Mouse (Mus musculus) bone marrow, adult 2 months (tissue): ENCODE data around the gene Fam102a. TPM values are rescaled to one million over a fixed set of nuclear protein-coding genes. Genes with fewer than 3 reads are reported as not detected.

Experiments
- H3K27ac ChIP-seq: fragments of 200-500 bp; 2 replicates; pipeline ENCODE4 v1.5.1; 2012; ENCODE audit warnings: low read depth, mild to moderate bottlenecking, control low read depth, inconsistent platforms, low read length; ENCODE audit not compliant: control insufficient read depth, poor library complexity, insufficient read depth
- H3K4me1 ChIP-seq: fragments of 200-500 bp; 2 replicates; pipeline ENCODE4 v1.6.1; 2011; ENCODE audit warnings: low read length; ENCODE audit not compliant: control insufficient read depth, insufficient read depth
- H3K4me3 ChIP-seq: fragments of 200-500 bp; replicated peaks from 2 replicates; pipeline ENCODE3; 2011; ENCODE audit warnings: mild to moderate bottlenecking, low read depth, low read length, control low read depth; ENCODE audit not compliant: control insufficient read depth
- CTCF ChIP-seq: fragments of 200-500 bp; IDR thresholded peaks from 2 replicates; pipeline ENCODE4 v1.5.1; 2011; ENCODE audit warnings: low read length, control low read depth; ENCODE audit not compliant: control insufficient read depth, insufficient read depth
- POLR2A ChIP-seq: fragments of 200-500 bp; IDR thresholded peaks from 2 replicates; pipeline ENCODE4 v1.6.1; 2011; ENCODE audit warnings: low read depth, mild to moderate bottlenecking, control low read depth, low read length, borderline replicate concordance; ENCODE audit not compliant: control insufficient read depth
- WGBS: fragments of 180-500 bp; shearing (Covaris S2); methylation state at CpG from one replicate; pipeline ENCODE4 v1.1.7; 2018; 5-methylcytosine and 5-hydroxymethylcytosine counted together
- polyA plus RNA-seq: library from polyadenylated mRNA; stranded (reverse); fragments of >200 nt; gene quantifications from 2 replicates; pipeline ENCODE4 v1.2.4, GENCODE M21; 2011; ENCODE audit warnings: low replicate concordance; ENCODE audit not compliant: missing spikeins, insufficient read depth, insufficient read length

Fam102a gene
- polyA plus RNA-seq, 1 experiment, result 5.4 TPM

DNA sequence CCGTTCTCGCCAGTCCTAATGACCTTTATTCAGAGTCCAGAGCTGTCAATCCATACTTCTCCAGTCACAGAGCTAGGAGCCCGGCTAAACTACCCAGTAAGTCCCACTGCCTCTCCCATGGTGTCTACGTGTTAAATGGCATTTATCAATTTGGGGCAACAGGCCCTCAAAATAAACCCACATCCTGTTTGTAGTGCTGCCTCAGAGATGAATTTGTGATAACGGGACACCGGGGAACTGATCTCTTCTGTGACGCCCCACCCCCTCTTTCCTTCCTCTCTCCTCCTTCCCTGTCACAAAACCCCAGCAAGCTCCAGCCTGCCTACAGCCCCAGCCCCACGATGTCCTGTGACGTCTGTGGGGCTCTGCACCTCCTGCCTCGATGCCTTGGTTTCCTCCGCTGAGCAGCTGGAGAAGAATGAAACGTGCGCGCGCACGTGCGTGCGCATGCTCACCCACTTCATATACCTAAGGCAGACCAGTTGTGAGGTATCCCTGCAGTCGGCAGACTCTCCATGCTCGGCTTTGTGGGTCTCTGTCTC, 39.9 kb upstream of the Fam102a start:
- Histone ChIP-seq H3K27ac (peak overlapping the region; percentile 71), H3K4me3 (peak overlapping the region; percentile 23), H3K4me1 (peaks cover 8% of the 10 kb centered on the region; the same call in 1 of the 2 replicates)
- 2% methylated on average over 20 of the region's 20 CpGs for WGBS
- TF ChIP-seq POLR2A (0 out of 2 replicates have a peak, but pooled peaks have one; percentile 13), CTCF (no peak)

DNA sequence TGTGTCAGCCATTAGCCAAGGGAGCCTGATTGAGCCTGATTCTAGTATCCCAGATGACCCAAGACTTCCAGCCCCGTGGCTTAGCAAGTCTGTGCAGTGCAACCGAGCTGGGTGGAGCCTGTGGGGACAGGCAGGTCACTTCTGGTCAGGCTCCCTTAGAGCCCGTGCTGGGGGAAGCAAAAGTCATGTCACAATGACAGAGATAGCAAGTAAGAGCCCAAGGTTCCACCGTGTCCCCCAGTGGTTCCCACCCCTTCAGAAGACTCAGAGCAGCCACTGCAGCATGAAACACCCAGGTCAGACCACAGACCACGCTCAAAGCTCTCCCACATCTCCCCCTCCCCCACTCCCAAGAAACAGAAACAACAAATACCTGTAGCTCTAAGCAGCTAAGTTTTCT, 38.9 kb upstream of the Fam102a start:
- WGBS, result 2% methylated on average over 5 of the region's 5 CpGs
- H3K4me1 ChIP-seq, result peaks cover 8% of the 10 kb centered on the region; the same call in 1 of the 2 replicates
- no peak overlapping the region for H3K4me3 ChIP-seq
- TF ChIP-seq POLR2A (no peak), CTCF (no peak)
- peak overlapping the region; percentile 6; the same call in 1 of the 2 replicates for H3K27ac ChIP-seq

DNA sequence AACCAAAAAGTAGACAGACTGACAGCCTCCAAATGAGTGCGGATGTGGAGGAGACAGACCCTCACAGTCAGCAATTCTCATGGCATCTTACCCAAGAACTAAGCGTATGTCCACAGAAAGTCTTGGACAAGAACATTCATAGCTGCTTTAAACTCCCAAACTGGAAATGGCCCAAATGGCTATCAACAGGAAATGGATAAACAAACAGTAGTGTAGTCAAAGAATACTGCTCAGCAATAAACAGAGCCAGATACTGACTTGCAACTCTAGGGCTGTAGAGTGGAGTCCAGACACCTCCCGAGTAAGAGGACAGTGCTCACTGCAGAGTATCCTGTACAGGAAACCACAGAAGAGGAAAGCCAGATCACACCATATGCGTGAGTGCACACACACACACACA, 35.8 kb upstream of the Fam102a start:
- TF ChIP-seq POLR2A, result no peak
- no peak for TF ChIP-seq CTCF
- H3K4me3 ChIP-seq, result no peak overlapping the region
- H3K27ac ChIP-seq, result no peak overlapping the region
- peaks cover 5% of the 10 kb centered on the region; the same call in 1 of the 2 replicates for H3K4me1 ChIP-seq
- WGBS, result 52% methylated on average over 4 of the region's 4 CpGs

DNA sequence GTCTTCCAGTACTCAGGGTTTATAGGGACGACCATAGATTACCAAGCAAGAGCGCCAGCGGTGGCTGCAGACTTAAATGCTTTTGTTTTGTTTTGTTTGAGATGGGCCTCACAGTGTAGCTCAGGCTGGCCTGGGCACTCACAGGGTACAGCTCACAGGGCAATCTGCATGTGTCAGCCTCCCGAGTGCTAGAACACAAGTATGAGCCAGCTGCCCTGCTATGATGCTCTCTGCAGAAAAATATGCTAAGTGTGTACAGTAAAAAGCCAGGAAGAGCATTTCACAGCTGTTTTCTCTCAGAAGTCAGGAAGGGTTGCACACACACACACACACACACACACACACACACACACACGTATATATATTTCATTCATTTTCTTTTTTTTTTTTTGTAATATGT, 34.7 kb upstream of the Fam102a start:
- no peak overlapping the region for H3K4me3 ChIP-seq

DNA sequence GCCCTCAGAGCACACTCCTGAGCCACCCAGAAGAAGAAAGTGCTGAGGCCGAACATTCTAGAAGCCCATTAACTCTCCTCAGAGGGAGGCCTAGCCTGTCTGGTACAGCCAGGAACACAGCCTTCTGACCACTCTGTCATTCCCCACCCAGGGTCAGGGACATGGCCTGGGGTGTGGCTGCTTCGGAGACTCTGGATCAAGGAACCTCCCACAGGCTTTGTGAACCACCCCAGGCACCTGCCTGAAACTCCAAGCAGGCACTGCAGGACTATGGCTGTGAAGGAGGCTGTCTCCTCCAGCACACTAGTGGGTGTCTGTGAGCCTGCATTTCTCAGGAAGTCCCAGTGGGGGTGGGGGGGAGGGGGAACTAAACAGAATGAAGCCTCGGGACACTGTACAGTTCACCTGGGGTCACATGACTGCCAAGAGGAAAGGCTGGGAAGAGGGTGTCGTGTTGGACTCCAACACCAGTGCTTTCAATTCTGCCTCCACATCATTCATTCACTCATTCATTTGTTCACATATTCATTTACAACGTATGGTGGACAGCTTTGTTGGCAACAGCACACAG, 33.3 kb upstream of the Fam102a start:
- no peaks in the 10 kb centered on the region; the same call in 1 of the 2 replicates for H3K4me1 ChIP-seq

More for the DNA sequence above, 34.7 kb upstream of the Fam102a start:
- TF ChIP-seq CTCF (no peak), POLR2A (no peak)
- Histone ChIP-seq H3K4me1 (no peaks in the 10 kb centered on the region; the same call in 1 of the 2 replicates), H3K27ac (no peak overlapping the region)
- 79% methylated on average over 5 of the region's 5 CpGs for WGBS

DNA sequence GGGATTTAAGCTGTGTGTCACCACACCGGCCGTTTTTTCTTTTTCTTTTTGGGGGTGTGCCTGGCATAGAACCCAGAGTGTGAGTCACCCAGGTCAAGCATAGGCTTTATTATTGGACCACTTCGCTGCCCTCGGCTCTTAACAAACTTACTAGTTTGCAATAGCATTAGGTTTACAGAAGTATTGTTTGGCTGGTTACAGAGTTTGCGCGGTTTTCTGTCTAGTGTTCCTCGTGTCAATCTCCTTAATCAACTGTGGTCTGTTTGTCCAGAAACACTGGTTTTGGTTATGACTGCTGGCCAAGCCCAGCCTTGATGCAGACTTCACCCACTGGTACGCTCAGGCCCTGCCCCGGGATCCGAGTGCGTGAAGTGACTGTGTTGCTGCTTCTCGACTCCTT, 32.3 kb upstream of the Fam102a start:
- 42% methylated on average over 12 of the region's 12 CpGs for WGBS
- TF ChIP-seq CTCF (no peak), POLR2A (no peak)
- no peaks in the 10 kb centered on the region; the same call in 1 of the 2 replicates for H3K4me1 ChIP-seq

More for the DNA sequence above, 33.3 kb upstream of the Fam102a start:
- Histone ChIP-seq H3K27ac (no peak overlapping the region), H3K4me3 (no peak overlapping the region)
- TF ChIP-seq POLR2A, result no peak
- TF ChIP-seq CTCF, result no peak
- 56% methylated on average over 5 of the region's 5 CpGs for WGBS

DNA sequence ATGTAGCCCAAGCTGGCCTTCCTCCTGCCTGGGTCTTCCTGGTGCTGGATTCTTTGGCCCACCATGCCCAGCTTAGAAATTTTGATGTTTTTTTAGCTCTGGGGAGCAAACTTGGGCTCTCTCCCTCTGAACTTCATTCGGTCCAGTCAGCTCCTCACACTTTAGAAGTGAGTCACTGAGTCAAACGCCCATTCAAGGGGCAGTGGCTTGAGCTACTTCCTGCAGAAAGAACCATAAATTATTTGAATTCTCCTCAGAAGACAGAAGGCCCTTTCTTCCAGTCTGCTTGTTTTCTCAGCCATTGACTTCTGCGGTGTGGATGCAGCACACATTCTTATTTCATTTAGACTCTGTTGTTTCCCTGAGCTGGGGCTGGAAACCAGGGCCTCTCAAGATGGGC, 31.5 kb upstream of the Fam102a start:
- Histone ChIP-seq H3K27ac (no peak overlapping the region), H3K4me3 (no peak overlapping the region), H3K4me1 (no peaks in the 10 kb centered on the region; the same call in 1 of the 2 replicates)
- TF ChIP-seq POLR2A, result no peak
- no peak for TF ChIP-seq CTCF
- 26% methylated on average over 3 of the region's 3 CpGs for WGBS

More for the DNA sequence above, 32.3 kb upstream of the Fam102a start:
- Histone ChIP-seq H3K4me3 (no peak overlapping the region), H3K27ac (no peak overlapping the region)

DNA sequence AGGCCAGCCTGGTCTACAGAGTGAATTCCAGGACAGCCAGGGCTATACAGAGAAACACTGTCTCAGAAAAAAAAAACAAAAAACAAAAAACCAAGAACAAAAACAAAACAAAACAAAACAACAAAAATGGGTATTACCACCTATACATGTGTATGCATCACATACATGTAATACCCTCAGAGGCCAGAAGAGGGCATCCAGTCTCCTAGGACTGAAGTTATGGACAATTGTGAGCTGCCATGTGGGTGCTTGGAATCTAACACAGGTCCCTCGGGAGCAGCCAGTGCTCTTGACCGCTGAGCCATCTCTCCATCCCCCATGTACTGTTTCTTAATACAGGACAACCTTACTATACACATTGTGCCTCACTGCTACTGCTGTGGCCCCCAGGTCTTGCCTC, 29.6 kb upstream of the Fam102a start:
- 87% methylated on average over 2 of the region's 2 CpGs for WGBS
- no peak overlapping the region for H3K27ac ChIP-seq
- TF ChIP-seq POLR2A, result no peak
- 0 out of 2 replicates have a peak, but pooled peaks have one; percentile 5 for TF ChIP-seq CTCF
- H3K4me1 ChIP-seq, result no peaks in the 10 kb centered on the region; the same call in 1 of the 2 replicates
- H3K4me3 ChIP-seq, result no peak overlapping the region
